Mouse (Mus musculus) lung, embryonic 16.5 days (tissue): ENCODE data around the gene Arrdc2. TPM values are rescaled to one million over a fixed set of nuclear protein-coding genes. Genes with fewer than 3 reads are reported as not detected.

Experiments used
- ATAC-seq: fragments of 200-750 bp; cut with Nextera tagmentation; 2 replicates; pipeline ENCODE4 v1.8.0; 2017; ENCODE audit warnings: low read depth, mild to moderate bottlenecking, moderate library complexity
- H3K27ac ChIP-seq: fragments of 300-500 bp; sonication (generic); 2 replicates; pipeline ENCODE4 v1.5.1; 2014; ENCODE audit warnings: mild to moderate bottlenecking, control low read depth, low read length
- H3K27me3 ChIP-seq: fragments of 300-500 bp; sonication (generic); 2 replicates; pipeline ENCODE4 v1.6.1; 2014; ENCODE audit warnings: low read depth, low read length, mixed read lengths; ENCODE audit not compliant: control insufficient read depth, insufficient read depth
- H3K36me3 ChIP-seq: fragments of 300-500 bp; sonication (generic); 2 replicates; pipeline ENCODE4 v1.6.1; 2014; ENCODE audit warnings: low read length; ENCODE audit not compliant: control insufficient read depth, insufficient read depth
- H3K4me1 ChIP-seq: fragments of 300-500 bp; sonication (generic); replicated peaks from 2 replicates; pipeline ENCODE4 v1.6.1; 2014; ENCODE audit warnings: low read length, mixed read lengths; ENCODE audit not compliant: control insufficient read depth, insufficient read depth
- H3K4me2 ChIP-seq: fragments of 300-500 bp; sonication (generic); 2 replicates; pipeline ENCODE4 v1.6.1; 2014; ENCODE audit warnings: low read depth, low read length, control low read depth
- H3K4me3 ChIP-seq: fragments of 300-500 bp; sonication (generic); 2 replicates; pipeline ENCODE4 v1.5.1; 2014; ENCODE audit warnings: mild to moderate bottlenecking, low read length, control low read depth
- H3K9ac ChIP-seq: fragments of 300-500 bp; sonication (generic); 2 replicates; pipeline ENCODE4 v1.6.1; 2014; ENCODE audit warnings: low read length, control low read depth
- H3K9me3 ChIP-seq: fragments of 300-500 bp; sonication (generic); 2 replicates; pipeline ENCODE4 v1.6.1; 2016; ENCODE audit warnings: low read length; ENCODE audit not compliant: control insufficient read depth
- WGBS: fragments of 180-500 bp; shearing (Covaris S2); extraction: QIAGEN DNeasy Blood & Tissue Kit; methylation state at CpG from one replicate; pipeline ENCODE4 v1.1.7; 2014; 5-methylcytosine and 5-hydroxymethylcytosine counted together
- polyA plus RNA-seq: library from polyadenylated mRNA; unstranded; fragments of >200 nt; fragmentation: Nextera tagmentation; extraction: Ambion mirVana; gene quantifications from 2 replicates; pipeline ENCODE4 v1.2.1, GENCODE M21; 2015

Arrdc2 gene
- polyA plus RNA-seq, 1 experiment from 2014 or later = 4.5 TPM

DNA sequence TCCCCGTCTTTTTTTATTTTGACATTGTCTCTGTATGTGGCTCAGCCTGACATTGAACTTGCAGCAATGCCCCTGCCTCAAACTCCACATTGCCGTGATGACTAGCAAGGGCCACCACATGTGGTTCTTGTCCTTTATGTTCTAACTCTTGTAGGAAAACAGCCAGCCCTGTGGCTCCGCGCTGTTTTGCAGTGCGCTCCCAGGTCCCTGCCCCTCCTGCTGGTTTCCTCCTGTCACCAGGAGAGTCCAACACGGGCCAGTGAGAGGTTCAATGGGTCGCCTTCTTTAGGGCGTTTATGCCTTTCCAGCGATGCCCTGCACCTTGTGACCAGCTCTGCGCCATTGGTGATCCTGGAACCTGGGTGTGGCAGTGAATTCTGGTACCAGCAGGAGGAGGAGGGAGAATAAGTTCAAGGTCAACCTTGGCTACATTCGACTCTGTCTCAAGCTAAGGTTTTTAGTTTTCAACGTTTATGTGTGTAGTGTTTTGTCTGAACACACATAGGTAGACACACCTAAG, 26.5 kb upstream of the Arrdc2 start:
- H3K27ac ChIP-seq = peak overlapping the region; percentile 8; the same call in 1 of the 2 replicates
- H3K36me3 ChIP-seq = no peaks in the 10 kb centered on the region; the same call in 1 of the 2 replicates
- peaks cover 29% of the 10 kb centered on the region for H3K4me1 ChIP-seq
- H3K9ac ChIP-seq = peak overlapping the region; percentile 48
- H3K4me3 ChIP-seq = peak overlapping the region; percentile 69
- H3K27me3 ChIP-seq = peaks cover 29% of the 10 kb centered on the region
- ATAC-seq = peak; percentile 6
- peak overlapping the region; percentile 64 for H3K4me2 ChIP-seq
- WGBS = 7% methylated on average over 12 of the region's 12 CpGs
- no peaks in the 10 kb centered on the region for H3K9me3 ChIP-seq

DNA sequence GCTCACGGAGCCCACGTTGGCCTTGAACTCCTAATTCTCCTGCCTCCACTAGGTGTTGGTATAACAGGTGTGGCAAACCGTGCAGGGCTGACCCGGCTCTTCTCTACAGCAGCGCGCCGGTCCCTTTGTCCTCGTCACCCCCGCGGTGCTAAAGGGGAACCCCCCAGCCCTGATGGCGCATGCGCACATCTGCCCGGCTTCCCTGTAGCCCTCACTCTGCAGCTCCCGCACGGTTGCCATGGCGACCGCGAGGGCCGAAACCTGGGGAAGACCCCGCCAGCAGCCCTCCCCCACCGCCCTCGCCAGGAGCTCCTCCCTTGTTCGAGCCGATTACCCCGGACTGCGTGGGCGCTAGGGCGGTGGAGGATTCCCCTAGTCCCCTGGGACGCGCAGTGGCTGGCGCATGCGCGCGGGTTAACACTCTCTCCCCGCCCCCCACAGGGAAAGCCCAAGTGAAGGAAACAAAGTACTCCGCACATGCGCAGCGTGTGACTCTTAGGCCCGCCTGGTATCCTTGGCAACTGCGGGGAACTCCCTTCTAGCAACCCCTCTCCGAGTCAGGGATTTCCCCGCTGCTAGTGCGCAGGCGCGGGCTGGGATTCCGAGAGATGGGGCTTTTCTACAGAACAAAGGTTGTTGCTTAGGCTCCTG, 26.0 kb upstream of the Arrdc2 start:
- H3K36me3 ChIP-seq = no peaks in the 10 kb centered on the region; the same call in 1 of the 2 replicates
- peaks cover 29% of the 10 kb centered on the region for H3K4me1 ChIP-seq
- H3K9me3 ChIP-seq = no peaks in the 10 kb centered on the region
- peaks cover 29% of the 10 kb centered on the region for H3K27me3 ChIP-seq
- ATAC-seq = peak; percentile 92
- WGBS = under 1% methylated on average over 46 of the region's 46 CpGs
- H3K27ac ChIP-seq = peak overlapping the region; percentile 85
- H3K9ac ChIP-seq = peak overlapping the region; percentile 78
- H3K4me3 ChIP-seq = peak overlapping the region; percentile 69
- peak overlapping the region; percentile 64 for H3K4me2 ChIP-seq

DNA sequence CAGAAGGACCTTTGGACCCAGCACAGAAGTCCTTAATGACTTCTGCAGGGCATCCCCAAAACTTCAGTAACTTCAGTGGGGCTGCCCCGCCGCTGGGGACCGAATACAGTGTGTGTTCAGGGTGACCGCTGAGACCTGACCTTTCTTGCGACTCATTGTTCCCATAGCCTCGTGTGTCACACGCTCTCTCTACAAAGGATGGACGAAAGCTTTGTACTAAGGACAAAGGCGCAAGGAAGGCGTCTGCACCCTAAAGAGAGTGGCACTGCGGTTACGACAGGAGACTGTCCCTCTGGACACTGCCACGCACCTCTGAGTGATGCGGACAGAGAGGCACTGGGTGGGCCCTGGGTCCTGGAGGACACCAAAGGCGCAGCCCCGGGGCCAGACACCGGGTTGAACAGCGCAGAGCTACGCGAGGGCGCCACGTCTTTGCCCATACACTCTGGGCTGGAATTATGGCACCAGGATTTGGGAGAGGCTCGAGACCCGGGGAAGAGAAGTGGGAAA, 25.2 kb upstream of the Arrdc2 start:
- 3% methylated on average over 24 of the region's 24 CpGs for WGBS
- ATAC-seq = peak; percentile 21
- Histone ChIP-seq H3K4me1 (peaks cover 29% of the 10 kb centered on the region), H3K27me3 (peaks cover 29% of the 10 kb centered on the region), H3K9me3 (no peaks in the 10 kb centered on the region), H3K27ac (0 out of 2 replicates have a peak overlapping the region, but pooled peaks have one; percentile 85), H3K4me2 (peak overlapping the region; percentile 64), H3K4me3 (peak overlapping the region; percentile 69), H3K36me3 (no peaks in the 10 kb centered on the region; the same call in 1 of the 2 replicates), H3K9ac (peak overlapping the region; percentile 78)

DNA sequence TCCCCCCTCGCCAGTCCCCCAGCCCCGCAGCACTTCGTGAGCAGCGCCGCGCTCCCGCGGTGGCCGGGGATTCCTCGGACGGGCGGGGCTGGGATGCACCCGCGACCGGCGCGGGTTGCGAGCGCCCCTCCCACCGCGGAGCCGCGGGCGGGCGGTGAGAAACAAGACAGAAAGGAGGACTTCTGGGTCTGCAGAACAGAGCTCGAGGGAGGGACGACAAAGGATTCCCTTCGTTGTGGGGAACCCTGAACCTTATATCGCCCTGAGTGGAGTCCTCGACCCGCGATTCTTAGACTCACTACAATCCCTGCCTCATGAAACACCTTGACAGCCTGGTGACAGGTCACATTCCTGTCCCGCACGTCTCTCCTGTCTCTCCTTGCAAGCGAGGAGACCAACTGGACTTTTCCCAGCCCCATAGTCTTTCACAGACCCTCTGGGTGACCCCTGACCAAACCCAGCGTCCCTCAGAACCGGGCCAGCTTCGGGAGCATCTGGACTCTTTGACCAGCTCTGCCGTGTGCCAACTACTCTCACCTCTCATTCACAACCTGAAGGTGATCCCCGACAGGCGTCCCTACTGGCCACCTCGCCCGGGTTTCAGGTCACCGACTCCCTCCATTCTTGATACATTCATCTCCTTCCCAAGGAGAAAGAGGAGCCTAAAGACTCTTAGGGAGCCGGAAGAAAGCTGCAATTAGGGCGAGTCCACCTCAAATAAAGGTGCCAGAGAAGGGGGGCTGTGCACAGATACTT, 24.6 kb upstream of the Arrdc2 start:
- peaks cover 26% of the 10 kb centered on the region for H3K4me1 ChIP-seq

DNA sequence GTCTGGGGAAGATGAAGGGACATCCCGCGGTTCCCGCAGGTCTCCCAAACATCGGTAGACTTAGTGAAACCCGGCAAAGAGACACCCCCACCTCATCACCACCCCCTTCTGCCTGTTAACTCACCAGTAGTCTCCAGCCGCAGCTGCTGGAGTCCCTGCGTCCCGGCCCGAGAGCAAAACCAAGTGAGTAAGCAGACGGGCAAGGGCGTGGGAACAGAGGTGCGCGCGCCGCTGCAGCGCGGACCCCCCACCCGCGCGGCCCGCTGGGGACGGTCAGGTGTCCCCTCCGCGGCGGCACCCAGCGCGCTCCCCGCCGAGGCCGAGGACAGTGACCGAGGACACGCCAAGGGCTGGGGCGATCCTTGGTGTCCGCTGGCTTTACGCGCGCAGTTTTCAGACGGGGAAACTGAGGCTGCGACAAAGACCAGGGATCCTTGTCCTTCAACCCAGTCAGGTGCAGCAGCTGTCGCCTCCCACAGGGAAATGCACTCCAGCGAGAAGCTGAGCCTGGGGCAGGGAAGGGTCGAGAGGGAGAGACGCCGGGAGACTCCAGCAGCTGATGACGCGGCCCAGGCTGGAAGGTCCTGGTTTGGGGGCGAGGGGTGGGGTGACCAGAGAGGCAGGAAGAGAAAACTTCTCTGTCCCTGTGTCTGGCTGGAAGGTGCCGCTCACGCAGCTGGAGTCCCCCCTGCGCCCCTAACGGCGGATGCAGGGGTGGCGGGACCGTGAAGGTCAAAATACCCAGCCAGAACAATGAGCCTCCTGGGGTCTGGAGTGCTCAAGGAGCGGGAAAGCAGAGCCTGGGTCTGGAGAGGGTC, 23.5 kb upstream of the Arrdc2 start, which contains the start of gene Kcnn1:
Gene Kcnn1 (minus strand): TSS at position 435 of the 818 bp plus-strand sequence.
- Histone ChIP-seq H3K36me3 (no peaks in the 10 kb centered on the region; the same call in 1 of the 2 replicates), H3K4me3 (peak within 1 kb of the TSS; percentile 39), H3K27me3 (peaks cover 29% of the 10 kb centered on the region), H3K9me3 (no peaks in the 10 kb centered on the region), H3K4me2 (peak within 1 kb of the TSS; percentile 64), H3K9ac (peak within 1 kb of the TSS; percentile 46), H3K27ac (no peak within 1 kb of the TSS), H3K4me1 (peaks cover 22% of the 10 kb centered on the region)
- WGBS = under 1% methylated on average over 52 of the region's 55 CpGs
- ATAC-seq = no peak

More for the DNA sequence above, 24.6 kb upstream of the Arrdc2 start:
- Histone ChIP-seq H3K4me3 (peak overlapping the region; percentile 69), H3K27me3 (peaks cover 29% of the 10 kb centered on the region), H3K27ac (no peak overlapping the region), H3K36me3 (no peaks in the 10 kb centered on the region; the same call in 1 of the 2 replicates), H3K4me2 (peak overlapping the region; percentile 64), H3K9me3 (no peaks in the 10 kb centered on the region), H3K9ac (peak overlapping the region; percentile 20)
- WGBS = 1% methylated on average over 46 of the region's 46 CpGs
- no peak for ATAC-seq

DNA sequence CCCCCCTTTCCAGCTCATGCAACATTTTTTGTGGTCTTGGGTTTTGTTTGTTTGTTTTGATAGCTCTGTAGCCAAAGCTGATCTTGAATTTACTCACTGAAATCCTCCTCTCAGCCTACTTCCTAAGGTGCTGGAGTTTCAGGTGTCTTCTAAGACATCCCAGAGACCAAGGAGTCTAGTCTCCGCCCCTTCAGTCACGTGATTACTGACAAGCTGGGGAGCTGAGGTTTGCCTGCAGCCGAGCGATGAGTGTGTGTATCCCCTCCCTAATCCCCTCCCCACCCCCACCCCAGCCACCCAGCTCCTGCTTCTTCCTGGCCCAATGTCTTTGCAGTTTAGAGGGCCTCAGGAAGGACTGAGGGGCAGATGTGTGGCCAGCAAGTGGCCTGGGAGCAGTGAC, 18.0 kb upstream of the Arrdc2 start:
- ATAC-seq = no peak
- H3K9ac ChIP-seq = no peak overlapping the region
- no peak overlapping the region for H3K4me3 ChIP-seq

DNA sequence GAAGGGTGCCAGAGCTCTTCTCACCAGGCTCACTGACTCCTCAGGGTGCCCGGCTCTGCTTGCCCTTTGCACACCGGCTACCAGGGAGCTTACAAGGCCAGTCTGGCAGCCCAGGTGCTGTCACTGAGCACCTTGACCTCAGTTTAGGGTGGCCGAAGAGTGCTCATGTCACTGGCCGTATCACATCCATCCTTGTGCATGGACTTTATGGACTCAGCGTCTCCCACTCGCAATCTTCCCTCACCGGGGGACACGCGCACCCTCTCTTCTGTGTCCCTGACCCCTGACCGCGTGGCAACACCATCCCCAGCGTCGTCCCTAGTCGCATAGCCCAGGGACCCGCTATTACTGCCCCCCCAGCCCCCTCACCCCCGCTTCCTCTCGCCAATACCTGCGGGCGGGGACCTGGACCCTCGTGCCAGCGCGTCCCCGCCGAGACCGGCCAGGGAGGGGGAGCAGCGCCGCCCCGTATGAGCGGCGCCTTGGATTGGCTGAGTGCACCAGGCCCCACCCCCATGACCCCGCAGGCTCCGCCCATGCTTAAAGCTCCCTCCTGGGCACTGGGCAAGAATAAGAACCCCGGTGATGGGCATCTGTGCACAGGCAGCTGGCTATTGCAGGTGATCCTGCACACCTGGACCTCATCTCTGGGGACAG, 17.1 kb upstream of the Arrdc2 start:
- peak; percentile 89 for ATAC-seq
- H3K36me3 ChIP-seq = no peaks in the 10 kb centered on the region
- peak overlapping the region; percentile 79 for H3K4me2 ChIP-seq
- H3K9me3 ChIP-seq = no peaks in the 10 kb centered on the region
- H3K9ac ChIP-seq = peak overlapping the region; percentile 62
- 6% methylated on average over 32 of the region's 33 CpGs for whole genome bisulfite sequencing
- H3K27ac ChIP-seq = no peak overlapping the region
- peaks cover 8% of the 10 kb centered on the region for H3K27me3 ChIP-seq
- peak overlapping the region; percentile 51 for H3K4me3 ChIP-seq
- 0 out of 2 replicates have a peak, but pooled peaks cover 5% of the 10 kb centered on the region for H3K4me1 ChIP-seq

More for the DNA sequence above, 18.0 kb upstream of the Arrdc2 start:
- no peaks in the 10 kb centered on the region for H3K9me3 ChIP-seq
- peaks cover 16% of the 10 kb centered on the region for H3K27me3 ChIP-seq
- H3K4me2 ChIP-seq = no peak overlapping the region
- H3K27ac ChIP-seq = no peak overlapping the region
- no peaks in the 10 kb centered on the region for H3K36me3 ChIP-seq
- 18% methylated on average over 4 of the region's 4 CpGs for WGBS
- H3K4me1 ChIP-seq = 0 out of 2 replicates have a peak, but pooled peaks cover 5% of the 10 kb centered on the region

DNA sequence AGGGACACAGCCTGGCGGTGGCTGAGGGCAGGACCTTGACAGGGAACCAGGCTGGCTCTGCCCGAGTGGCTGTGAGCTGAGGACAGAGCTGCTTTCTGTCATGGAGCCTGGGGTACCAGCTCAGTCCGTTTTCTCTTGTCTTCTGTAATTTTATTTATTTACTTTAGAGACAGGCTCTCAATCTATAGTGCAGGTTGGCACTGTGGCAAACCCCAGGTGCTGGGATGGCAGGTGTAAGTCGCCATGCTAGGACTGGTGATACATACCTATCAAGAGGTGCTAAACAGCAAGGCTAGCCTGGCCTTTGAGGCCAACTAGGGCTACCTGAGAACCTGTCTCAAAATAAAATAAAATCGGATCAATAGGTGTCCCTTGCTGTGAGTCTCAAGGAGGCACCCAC, 16.5 kb upstream of the Arrdc2 start:
- Histone ChIP-seq H3K4me3 (no peak overlapping the region), H3K27ac (no peak overlapping the region), H3K4me1 (0 out of 2 replicates have a peak, but pooled peaks cover 5% of the 10 kb centered on the region), H3K36me3 (no peaks in the 10 kb centered on the region), H3K9ac (no peak overlapping the region), H3K27me3 (peaks cover 3% of the 10 kb centered on the region; the same call in 1 of the 2 replicates), H3K9me3 (no peaks in the 10 kb centered on the region), H3K4me2 (no peak overlapping the region; the same call in 1 of the 2 replicates)
- no peak for ATAC-seq
- WGBS = 44% methylated on average over 5 of the region's 5 CpGs
